Mouse (Mus musculus) c-Kit-negative CD71-positive TER-119-positive erythroid progenitor cells, embryonic 14.5 days (primary cell): ENCODE measurements around the gene Lmntd1.

Source experiments
- DNase-seq: peaks from one replicate; pipeline ENCODE4 v3.0.0-alpha.2; 2013; ENCODE audit warnings: low read depth, low spot score

The Lmntd1 gene

DNA sequence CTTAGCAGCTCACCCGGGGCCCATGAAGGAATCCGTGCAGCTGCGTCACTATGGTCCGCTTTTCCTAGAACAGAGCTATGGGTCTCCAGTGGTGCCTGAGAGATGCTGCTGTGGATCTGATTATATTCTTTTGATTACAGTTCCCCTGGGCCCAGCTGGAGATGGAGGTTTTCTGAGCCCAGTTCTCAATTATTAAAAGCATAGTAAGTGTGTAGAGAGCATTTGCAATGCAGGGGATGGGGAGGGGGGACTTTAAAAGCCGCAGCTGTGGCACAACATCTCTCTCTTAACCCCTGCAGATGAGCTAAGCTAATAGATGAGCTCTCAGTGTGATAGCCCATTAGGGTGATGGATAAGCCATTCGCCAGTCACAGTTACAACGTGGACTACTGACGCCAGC is 233.2 kb downstream of the Lmntd1 start:
- no peak for DNase-seq

DNA sequence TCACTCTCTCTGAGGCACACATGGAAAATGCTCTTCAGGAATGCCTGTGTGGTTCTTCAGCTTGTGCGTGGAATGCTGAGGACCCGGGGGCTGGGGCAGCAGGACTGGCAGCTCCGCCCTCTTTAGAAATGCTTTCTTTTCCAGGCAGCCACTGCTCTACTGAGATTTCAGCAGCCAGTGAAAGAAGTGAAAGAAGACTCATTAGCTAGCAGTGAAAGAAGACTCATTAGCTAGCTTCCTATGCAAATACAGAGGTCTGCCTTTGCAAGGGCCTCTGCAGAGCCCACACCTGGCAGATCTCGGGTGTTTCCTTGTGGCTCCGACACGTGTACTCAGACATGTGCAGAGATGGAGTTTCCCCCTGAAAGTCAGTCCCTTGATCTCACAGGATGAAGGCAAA is 234.9 kb downstream of the Lmntd1 start:
- DNase-seq, result no peak

DNA sequence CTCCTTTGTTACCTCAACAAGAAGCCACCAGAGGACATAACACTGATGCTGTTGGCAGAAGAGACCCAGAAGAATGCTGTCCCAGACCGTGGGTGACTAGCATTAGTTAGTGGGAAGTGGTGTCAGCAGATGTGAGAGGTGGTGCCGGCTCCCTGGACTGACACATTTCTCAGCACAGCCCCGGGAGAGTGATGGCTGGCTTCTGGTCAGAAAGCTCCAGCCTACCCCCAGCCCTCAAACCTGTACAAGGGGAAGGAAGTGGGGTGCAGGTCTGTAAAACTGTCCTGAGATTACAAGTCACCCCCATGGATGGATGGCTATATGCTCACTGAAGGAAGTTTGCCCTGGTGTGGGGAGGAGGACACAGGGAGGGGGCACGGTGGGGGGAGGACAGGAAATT is 235.4 kb downstream of the Lmntd1 start:
- no peak for DNase-seq

DNA sequence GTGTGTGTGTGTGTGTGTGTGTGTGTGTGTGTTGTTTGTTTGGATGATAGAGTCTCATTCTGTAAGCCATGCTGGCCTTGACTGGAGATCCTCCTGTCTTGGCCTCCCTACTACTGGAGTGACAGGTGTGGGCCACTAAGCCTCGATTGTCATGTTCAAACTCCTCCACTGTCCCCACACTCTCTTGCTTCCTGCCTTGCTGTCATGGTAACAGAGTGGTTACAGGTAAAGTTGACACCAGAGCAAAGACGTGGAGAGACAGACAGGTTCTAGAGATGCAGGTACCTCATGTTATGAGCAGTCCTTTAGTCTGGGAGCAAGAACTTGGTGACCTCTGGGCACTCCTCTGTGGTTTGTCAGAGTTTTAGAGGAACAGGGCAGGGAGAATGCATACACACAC is 239.7 kb downstream of the Lmntd1 start:
- DNase-seq, result no peak

DNA sequence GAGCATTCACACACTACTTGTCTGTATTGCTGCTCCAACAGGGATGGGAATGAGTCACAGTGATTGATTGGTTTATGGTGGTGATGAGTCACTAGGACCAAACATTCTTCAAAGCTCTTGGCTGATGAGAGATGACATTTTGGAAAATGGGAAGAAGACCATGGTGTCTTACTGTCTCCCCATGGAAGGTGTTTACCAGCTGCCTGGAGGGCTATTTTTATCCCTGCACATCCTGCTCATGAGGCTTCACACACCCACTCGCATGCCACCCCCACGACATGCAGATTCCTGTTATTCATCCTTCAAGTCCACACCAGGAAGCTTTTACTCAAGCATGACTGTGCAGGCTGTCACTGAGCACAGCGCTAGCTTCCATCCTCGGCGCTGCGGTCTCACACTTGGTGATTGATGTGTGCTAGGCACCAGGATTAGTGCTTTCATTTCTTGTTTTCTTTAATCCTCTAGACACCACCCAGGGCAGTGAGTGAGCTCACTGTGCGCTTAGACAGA is 240.4 kb downstream of the Lmntd1 start:
- no peak for DNase-seq

DNA sequence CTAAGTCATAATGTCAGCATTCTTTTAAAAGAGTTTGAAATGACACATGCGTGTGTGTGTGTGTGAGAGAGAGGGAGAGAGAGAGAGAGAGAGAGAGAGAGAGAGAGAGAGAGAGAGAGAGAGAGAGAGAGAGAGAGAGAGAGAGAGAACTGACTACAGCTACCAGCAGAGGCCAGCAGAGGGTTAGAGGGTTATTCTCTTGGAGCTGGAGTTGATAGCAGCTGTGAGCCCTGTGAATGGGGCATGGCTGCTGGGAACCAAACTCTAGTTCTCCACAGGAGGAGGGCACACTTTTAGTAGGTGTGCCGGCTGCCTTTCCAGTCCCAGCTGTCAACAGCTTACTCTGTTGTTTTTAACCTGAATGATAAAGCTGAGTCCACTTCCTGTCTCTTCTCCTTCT is 242.1 kb downstream of the Lmntd1 start:
- DNase-seq, result no peak

DNA sequence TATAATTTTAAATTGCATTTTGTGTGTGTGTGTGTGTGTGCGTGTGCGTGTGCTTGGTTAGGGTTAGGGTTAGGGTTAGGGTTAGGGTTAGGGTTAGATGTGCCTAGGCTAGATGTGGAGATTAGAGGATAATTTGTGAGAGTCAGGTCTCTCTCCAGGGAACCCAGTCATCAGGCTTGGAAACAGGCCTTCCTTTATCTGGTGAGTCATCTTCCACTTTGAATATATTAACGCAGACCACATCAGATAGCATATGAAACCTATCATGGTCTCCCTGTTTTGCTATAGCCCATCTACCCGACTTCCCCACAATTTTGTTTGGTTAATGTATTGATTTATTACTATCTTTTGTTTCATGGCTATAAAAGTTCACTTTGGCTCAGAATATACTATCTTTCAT is 242.5 kb downstream of the Lmntd1 start:
- DNase-seq, result no peak

DNA sequence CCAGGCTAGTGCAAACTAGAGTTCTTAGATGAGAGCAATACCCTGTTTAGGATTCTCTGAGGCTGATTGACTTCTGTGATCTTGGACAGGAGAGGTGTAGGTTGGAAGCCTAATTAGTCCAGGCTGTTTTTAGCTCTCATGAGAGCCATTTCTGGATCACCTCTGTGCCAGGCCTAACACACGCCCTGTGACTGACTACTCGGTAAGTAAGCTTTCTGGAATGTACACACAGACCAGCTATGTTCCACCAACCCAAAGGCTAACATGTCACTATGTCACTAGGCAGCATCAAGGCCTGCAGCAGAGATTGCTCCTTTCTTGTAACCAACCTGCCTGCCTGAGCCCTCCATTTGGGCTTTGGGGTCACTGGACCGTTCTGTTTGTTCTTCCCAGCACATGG is 243.8 kb downstream of the Lmntd1 start:
- no peak for DNase-seq

DNA sequence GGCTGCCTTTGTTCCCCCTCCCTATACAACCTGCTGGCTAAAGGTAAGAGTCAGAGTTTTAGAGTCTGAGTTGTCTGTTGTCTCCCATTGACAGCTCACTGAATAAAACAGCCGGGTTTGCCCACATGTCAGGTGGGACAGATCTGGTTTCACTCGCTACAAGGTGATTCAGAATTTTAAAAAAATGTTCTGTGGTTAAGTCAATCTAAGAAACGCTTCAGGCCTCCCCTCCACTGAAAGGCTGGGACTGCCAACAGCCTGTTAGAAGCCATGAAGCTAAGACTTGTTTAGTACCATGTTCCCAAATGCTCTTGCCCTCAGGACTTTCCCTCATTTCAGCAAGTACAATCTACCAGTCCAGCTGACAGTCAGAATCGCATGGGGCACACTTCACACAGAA is 244.8 kb downstream of the Lmntd1 start:
- no peak for DNase-seq

DNA sequence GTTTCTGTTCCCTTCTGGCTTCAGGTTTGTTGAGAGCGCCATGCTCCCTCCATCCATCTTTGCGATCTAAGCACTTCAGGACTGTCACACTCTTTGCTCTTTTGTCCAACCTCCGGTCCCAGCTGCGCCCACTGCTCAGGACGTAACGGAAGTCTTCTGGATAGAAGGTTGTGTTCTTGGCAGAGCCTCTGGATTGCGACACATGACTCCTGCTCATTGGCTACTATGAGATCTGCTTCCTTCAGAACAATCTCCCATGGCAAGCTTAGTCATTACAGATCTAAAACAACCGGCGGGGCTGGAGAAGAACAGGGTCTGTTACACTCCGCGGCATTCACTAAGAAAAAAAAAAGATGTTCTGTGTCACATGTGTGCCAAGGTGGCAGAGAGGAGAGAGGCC is 247.6 kb downstream of the Lmntd1 start:
- DNase-seq, result no peak

DNA sequence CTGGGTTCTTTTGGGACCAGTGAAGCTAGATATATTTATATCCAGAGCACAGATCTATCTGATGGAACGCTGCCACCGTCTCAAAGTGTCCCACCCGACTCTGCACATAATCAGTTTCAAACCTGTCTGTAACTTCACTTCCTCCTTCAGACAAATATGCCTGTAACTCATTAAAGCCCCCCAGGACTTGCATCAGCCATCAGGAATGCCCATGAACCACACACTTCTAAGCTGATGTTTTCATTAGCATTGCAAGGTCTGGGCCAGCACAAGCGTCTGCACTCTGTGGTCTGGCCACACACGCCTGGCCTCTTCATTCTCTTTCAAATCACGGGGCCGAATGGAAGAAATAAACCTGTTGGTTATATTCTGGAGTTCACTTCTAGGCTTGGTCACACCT is 250.4 kb downstream of the Lmntd1 start:
- DNase-seq, result no peak

DNA sequence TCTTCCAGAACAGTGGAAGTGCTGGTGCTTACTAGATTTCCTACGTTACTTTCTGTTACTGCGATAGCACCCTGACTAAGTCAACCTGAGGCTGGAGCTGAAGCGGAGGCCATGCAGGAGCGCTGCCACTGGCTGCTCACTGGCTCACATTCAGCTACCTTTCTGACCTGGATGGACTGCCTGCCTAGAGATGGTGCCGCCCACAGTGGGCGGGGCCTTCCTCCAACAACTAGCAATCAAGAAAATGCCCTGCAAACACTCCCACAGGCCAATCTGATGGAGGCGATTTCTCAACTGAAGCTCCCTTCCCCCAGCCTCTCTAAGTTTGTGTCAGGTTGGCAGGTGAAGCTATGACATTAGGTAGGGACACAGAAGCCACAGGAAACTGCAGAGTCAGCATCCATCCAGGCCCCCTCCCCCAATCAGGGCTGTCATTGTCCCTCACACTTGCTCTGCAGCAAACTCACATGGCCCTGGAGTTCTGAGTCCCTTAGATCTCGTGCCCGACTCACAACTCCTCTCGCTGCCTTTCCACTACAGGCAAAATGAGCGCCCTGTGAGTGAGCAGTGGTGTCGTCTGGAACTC is 252.9 kb downstream of the Lmntd1 start:
- DNase-seq, result no peak

DNA sequence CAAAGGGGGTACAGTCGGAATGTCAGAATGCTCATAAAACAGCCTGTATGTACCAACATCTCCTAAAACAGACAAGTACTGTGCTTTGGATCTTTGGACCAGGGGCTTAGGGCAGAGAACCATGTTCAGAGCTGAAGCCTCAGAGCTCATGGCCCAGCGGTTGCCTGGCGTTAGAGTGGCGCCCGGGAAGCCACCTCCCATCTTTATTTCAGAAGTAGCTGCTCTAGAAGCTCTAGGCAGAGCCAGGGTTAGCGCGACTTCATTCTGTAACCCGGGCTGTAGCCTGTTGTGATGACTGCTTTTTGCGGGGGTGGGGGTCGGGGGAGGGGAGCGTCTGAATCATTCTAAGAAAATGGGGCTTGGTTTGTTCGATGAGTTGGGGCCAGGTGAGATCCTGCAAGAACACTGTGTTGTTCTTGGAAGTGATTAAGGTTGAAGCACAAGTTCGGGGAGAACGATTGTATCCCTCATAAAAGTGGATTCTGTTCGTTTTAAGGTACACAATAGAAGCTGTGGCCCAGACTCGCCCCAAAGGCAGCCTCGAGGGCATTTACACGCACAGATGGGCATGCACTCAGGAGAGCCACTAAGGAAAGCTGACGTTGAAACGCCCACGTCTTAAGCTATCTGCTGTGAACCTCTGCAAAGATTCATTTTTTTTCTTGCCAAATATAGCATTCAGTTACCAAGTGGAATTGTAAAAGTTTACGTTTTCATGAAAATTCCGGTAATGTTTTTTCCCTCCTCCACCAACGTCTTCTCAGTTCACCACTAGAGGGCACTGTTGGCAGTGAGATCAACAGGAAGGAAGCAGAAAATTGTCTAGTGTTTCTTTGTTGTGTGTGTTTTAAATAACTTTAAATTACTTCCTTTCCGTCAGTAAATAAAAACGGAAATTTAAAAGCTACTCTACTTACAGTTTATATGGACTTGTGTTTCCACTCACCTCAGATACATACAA is 254.4 kb downstream of the Lmntd1 start:
- no peak for DNase-seq

DNA sequence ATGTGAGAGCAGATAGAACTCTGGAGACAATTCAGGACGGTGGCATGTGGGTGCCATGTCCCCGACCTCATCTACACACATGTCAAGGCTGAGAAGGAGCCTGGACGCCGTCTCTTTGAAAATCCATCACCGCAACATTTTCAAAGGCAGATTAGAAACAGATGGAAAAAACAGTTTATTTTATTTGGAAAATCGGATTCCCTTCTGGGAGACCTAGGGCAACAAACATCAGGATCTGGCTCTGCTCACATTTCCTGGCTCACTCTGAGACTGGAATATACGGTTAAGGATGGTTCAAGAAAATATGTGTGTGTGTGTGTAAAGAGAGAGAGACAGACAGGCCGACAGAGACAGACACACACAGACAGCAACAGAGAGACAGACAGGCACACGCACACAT is 256.1 kb downstream of the Lmntd1 start:
- no peak for DNase-seq

DNA sequence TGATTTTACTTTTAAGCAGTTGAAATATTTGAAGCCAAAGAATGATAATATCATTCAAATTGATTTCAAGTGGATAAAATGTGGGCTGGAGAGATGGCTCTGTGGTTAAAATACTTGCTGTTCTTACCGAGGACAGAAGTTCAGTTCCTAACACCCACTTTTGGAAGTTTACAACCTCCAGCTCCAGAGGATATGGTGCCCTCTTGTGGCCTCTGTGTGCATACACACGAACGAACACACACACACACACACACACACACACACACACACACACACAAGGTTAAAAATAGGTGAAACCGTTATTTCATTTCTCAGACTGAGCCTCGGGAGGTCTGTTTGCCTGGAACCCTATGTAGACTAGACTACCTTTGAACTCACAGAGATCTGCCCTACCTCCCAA is 260.3 kb downstream of the Lmntd1 start:
- no peak for DNase-seq

DNA sequence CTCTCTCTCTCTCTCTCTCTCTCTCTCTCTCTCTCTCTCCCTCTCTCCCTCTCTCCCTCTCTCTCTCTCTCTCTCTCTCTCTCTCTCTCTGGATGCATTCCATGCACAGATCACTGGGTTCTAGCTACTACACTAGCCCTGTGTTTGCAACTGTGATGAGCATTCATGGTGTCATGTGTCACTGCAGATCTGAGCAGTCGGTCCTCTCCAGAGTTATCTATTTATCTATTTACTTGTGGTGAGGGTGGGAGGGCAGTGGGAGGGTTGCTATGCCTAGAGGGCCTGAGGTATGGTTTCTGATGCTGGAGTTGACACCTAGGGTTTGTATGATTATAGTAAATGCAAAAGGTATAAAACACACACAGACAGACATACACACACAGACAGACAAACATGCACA is 261.4 kb downstream of the Lmntd1 start:
- DNase-seq, result no peak

DNA sequence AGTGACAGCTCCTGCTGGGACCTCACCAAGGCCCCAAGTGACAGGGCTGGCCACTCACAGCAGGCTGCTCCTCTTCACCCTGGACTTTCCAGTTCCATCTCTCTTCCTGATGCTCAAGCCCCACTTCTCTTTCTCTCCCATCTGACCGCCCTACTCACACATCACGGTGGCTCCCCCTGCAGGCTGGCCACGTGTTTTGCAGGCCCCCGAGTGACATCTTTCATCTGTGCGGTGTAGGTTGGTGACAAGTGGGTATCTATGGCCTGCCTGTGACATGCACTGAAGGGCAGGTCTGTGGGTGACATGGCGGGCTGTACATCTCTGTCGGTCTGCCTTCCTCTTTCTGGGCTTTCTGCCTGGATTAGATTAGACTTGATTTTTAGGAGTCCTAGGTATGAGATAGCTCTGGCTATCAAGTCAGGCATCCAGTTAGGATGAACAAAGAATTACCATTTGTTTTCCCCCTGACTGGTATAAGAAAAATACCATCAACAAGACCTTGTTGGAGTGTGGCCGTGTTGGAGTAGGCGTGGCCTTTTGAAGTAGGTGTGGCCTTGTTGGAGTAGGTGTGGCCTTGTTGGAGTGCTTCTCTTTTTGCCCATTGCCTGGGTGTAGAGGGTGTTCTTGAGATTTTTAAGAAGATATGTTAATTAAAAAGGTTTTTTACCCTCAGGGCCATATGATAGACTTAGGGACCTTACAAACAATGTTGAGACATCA is 265.8 kb downstream of the Lmntd1 start:
- DNase-seq, result no peak

DNA sequence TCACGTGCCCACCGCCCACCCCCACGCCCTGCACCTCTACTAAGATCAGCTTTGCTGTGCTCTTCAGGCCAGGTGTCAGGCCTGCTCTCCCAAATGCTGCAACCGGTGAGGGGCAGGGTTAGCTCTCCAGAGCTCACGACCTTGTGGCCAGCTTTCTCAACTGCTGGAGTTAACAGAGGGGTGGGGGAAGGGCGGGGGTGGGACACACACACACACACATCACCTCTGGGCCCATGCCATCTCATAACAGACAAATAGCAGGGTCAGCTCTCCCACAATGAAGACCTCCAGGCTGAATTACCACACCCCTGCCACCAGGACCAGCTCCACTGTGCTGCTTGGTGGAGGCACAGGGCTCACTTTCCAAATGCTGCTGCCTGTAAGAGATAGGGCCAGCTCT is 266.5 kb downstream of the Lmntd1 start:
- no peak for DNase-seq

DNA sequence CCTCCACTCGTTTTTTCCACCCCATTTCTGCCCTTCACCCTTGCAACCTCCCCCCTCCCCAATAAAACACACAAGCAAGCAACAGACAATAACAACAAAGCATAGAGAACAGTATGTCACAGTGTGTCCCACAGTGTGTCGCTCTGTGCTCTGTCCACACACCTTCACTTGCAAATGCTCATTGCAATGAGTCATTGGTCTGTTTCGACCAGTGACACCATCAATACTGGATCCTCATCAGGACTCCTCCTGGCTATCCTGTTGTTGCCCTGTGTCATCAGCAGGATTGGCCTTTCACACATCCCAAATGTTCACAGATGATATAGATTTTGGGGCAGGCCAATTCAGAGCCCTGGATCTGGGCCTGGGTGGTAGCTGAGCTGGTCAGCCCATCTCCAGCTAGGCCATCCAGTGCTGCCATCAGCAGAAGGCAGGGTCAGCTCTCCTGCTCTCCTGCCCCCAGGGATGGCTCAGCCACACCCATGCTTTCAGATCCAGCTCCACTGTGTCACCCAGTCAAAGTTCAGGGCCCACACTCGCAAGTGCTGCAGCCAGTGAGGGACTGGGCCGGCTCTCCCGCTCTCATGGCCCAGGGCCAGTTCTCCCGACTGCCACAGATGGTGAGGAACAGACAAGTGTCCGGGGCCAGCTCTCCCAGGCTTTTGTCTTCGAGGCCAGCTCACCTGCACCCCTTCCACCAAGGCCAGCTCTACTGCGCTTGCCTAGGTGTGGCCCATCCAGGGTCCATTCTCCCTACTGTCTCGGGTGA is 267.1 kb downstream of the Lmntd1 start:
- no peak for DNase-seq

DNA sequence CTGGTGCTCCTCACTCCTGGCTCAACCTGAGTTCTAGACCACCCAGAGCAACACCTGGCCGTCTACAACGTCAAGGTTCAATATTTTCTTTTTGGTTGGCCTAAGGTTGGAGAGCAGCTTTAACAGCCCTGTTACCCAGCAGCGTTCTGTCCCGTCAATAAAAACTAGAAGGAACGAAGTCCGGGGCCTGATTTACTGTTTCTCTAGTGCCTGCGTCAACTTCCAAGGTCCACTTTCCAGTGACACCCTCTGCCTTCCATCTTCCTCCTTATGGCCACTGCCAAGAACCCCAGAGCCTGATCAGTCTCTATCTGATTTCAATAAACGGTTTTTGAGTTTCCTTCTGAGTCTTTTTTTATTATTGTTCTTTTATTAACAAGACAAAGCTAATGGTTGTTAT is 267.8 kb downstream of the Lmntd1 start:
- DNase-seq, result no peak

DNA sequence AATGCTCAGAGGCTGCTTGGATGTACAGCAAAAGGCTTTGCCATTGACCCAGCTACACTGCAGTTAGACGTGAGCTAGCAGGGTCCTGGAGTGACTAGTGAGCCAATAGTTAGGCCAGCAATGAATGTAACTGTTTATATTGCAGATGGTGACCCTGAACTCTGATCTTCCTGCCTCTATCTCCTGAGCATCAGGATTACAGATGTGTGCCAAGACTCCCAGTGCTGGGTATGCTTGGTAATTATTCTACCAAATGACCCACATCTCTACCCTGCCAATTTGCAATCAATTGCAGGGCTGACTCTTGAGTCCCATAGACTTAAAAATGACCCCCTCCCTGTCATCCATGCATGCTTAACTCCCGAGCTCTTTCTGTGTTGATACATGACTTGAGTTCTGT is 269.4 kb downstream of the Lmntd1 start:
- no peak for DNase-seq

DNA sequence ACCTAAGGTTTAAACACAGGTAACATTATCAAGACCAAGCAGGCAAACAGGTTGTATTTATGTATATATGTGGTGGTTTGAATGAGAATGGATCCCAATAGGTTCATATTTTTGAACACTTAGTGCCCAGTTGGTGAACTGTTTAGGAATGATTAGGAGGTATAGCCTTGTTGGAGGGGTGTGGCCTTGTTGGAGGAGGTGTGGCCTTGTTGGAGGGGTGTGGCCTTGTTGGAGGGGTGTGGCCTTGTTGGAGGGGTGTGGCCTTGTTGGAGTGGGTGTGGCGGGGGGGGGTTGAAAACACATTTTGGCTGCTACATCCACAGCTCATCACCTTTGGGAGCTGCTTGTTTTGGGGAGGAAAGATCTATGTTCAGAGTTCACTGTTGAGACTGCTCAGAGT is 270.7 kb downstream of the Lmntd1 start:
- no peak for DNase-seq
